Mouse (Mus musculus) mouse trophoblast stem cell (cell line): Measurements from ENCODE around the gene Slc25a5.

Experiments used
- in situ Hi-C, 2 experiments: fragments of 300-500 bp; cut with MseI, MboI; formaldehyde crosslinking; loops; 2 replicates in 1 of 2; 3 replicates in 1 of 2; pipeline ENCODE4 v1.15.1; 2025

Slc25a5 gene

DNA sequence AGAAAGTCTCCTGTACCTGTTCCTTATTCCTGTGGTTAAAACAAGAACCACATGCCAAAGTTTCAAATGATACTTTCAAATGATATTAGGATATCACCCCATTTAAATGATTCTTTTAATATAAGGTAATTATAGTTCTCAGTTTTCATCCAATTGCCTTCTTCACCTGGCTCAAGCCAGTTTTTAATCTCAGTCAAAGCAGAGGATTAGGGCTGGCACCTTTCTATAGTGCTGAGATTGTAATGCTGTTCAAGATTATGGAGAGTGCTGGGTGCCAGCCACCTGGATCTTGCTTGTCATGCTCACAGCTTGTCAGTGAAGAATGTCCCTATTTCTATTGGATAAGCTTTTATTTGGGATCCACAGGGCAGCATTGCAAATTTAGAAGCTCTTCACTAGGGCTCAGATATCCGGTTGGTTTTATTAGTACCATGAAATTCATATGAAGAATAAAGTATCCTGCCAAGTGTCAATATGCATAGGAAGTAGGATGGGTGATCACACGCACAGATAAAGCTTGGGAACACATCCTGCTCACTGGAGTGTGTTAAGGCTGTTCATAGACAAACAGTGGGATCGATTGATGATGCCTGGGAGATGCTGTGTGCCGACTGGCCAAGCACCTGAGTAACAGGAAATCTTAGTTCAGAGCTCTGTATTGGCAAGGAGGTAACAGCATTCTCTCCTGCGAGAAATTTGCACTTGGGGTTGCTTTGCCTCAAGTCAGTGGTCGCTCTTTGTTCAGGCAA is 3.9 kb downstream of the Slc25a5 start:
- in situ Hi-C loops = no loop called here

DNA sequence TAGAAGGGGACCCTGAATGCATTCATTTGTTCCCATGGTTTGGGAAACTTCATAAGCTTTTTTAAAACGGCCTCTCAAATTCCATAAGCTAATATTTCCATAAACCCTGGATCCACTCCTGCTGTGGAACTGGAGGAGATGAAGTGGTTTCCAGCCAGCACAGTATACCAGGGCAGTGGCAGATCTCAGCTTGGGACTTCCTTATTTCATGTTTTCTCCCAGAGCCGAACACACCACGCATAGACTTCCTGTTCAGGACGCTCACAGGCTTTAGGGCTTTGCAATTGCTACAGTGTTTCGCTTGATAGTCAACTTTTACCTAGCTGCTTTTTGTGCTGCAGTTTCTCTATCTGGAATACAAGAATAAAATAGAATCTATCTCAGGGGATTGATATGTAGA is 7.7 kb downstream of the Slc25a5 start:
- in situ Hi-C loops = no loop called here

DNA sequence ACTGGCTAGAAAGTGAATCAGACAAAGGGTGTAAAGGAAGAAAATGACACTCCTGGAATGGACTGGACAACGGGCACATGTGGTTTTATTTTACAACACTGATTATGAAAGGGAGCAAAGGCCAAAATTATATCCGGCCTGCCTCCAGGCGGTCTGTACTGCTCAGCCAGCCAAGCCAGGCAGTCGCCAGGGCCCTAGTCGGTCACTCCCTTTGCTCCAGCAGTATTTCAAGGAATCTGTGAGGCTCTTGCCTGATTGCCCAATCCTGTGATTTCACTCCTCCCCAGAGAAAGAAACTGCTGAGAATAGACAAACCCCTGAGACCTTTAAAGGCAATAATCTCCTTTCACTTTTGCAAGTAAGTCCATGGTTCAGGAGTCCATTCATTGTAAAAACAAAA is 8.7 kb downstream of the Slc25a5 start:
- in situ Hi-C loops = no loop called here

DNA sequence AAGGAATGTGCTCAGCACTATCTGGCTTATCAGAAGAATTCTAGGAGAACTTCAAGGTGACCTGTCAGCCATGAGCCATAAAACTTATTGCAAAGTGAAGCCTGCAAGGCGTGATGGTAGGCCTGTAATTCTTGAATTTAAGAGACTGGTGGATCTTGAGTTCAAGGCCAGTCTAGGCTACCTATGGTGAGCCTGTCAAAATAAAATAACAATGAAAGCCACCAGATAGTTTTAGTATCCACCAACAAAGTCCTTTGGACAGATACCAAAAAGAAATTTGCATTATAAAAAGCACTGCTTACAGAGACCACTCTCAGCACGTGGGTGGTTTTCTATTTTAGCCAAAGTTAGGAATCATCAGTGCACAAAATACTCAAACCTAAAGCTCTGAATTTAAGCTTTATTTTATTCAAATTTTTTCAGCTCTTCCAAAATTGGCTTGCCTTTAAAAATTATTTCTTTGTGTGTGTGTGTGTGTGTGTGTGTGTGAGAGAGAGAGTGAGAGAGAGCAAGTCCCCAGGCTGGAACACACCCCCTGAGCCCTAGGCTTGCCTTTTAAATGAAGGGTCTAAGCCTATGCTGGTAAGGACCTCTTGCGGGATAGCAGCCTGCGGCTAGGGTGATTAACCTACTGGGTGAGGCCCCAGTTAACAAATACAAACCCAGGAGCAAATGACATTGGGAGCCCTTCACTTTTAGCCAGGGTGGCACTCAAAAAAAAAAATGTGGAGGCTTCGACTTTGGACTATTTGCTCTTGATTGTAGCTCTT is 10.2 kb downstream of the Slc25a5 start:
- in situ Hi-C loops = no loop called here

DNA sequence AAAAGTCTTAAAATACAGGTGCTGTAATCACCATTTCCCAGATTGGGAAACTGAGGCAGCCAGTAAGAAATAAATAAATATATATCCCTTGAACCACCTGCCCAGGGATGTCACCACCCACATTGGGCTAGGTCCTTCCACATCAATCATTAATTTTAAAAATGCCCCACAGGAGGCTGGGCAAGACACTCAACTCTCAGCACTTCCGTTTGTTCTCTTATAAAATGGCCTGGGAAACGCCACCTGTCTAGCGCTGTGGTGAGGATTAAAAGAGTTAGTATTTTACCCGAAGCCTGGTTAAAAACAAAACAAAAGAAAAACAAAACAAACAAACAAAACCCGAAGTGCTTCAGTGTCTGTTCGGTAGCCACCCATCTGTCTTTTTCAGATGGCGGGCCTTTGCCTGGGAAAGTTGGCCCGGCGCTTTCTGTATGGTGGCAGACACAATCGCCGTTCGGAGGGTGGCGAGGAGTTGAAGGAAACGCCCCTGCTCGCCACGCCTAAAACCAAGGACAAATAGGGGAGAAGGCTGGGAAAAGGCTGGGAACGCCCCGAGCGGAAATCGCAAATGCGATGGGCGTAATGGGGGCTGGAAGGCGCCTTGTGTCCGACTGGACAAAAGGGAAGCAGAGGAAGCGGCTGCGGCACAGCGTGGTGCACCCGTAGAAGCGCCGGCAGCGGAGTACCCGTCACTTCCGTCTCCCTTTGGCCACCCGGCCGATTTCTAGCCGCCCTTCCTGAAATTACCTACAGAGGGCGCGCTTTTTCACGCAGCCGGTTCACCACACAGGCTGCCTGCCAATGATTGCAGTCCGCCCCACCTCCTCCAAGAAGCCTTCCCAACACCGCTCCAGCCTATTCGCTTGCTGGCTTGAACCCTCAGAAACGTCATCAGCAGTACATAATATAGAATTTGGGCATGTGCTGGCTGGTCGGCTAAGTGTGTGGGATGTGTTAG is 12.2 kb downstream of the Slc25a5 start:
- in situ Hi-C loops = no loop called here

DNA sequence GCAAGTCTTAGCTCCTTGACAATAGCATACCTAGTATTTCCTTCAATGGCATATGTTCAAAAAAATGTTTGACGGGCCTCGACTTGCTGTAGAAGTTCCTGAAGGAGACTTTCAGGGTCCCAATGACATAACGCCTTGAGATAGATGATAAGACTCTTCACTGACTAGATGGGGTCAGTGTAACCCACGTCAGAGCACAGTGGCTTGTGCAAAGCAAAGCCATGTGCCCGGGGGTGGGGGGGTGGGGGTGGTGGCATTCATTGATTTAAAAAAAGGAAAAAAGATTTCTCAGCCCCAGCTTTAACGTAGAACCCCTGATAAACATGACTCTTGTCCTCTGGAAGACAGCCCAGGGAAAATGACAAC is 12.8 kb downstream of the Slc25a5 start:
- in situ Hi-C loops = no loop called here

DNA sequence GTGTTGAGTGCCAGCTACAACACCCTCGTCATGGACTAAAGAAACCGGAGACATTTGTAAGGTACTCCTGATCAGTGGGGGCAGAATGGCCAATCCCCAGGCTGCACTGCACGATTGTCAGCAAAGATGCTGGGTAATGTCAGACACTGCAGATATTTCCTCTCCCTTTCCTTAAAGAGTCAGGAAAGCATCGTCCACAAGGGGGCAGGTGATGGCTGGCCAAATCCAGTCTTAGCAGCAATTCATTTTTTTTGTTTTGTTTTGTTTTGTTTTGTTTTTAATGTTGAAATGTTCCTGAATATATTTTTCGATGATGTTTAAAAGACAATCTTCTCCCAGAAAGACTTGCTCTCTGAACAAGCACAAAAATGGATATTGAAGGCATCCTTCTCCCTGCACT is 15.9 kb downstream of the Slc25a5 start:
- in situ Hi-C loops = no loop called here

DNA sequence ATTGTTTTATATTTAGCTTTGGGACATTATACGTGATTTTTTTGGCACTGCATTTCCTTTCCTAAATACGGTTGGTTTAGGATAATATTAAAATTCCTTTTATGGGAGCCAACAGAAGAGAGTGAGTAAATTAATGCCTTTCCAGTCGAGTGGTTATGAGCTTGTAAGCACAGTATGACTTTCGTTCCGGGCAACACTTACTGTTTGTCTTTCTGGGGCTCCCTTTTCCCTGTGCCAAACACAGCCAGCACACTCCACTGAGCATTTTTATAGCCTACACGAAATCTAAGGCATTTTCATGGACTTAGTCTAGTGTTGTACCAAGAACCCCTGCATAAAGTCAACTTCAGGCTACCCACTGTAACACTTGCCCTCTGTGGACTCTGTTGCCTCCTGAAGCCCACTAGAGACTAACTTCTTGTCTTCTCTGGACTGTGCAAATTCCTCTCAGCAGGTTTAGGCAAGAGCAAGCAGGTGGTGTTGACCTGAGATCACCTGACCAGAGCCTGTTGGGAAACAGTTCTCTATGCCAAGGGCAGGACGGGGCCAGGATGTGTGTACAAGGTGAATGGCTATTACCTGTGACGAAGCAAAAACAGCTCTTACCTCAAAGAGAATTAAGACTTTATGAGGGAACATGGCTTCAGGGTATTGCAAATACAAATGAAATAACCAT is 18.8 kb downstream of the Slc25a5 start:
- in situ Hi-C loops = no loop called here

DNA sequence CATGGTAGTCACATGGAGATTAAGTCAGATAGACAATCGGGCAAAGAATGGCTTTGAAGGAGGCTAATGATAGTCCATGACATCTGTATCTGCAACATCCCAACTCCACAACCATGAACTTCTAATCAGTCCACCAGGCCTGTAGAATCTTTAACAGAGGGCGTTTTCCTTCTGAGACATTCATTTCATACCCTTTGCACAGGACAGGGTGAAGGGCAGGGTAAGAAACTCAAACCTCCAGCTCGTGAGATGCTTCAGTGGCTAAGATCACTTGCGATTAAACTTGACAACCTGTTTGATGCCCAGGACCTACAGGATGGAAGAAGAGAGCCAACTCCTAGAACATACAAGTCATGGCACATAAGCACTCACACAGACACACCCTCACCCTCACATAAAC is 19.6 kb downstream of the Slc25a5 start:
- in situ Hi-C loops = no loop called here

DNA sequence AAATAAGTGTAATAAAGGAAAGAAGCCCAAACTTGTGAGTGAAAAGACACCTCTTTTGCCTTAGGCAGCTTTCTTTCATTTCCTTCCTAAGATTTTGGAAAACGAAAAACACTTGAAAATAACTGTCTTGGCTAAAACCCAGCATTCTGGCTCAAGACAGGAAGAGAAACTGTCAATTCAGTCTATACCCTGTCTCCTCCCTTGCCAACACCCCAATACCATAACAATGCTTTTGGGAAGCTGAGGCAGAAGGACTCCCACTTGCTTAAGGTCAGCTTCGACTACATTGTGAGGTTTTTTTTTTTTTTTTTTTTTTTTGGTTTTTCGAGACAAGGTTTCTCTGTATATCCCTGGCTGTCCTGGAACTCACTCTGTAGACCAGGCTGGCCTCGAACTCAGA is 20.0 kb downstream of the Slc25a5 start:
- in situ Hi-C loops = no loop called here

DNA sequence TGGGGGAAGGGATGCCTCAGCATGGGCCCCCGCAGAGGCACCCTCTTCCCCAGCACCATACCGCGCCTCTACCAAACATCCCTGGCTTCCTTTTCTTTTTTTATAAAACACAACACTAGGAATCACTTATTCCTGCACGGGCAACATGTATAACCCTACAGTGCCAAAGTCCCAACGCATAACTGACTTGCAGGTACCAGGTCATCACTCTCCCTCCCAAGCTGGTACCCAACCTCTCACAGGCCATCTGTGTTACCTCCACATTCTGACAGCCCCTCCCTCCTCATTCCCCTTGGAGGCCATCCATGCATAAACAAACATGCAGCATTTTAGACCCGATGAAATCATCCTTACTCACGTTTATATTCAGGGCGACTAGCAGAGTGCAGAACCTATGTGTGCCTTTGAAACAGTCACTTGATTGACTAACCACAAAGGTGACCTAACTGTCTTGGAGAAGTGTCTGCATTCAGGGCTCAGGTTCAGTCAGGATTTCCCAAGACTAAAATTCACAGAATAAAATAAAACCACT is 21.0 kb downstream of the Slc25a5 start:
- in situ Hi-C loops = no loop called here

DNA sequence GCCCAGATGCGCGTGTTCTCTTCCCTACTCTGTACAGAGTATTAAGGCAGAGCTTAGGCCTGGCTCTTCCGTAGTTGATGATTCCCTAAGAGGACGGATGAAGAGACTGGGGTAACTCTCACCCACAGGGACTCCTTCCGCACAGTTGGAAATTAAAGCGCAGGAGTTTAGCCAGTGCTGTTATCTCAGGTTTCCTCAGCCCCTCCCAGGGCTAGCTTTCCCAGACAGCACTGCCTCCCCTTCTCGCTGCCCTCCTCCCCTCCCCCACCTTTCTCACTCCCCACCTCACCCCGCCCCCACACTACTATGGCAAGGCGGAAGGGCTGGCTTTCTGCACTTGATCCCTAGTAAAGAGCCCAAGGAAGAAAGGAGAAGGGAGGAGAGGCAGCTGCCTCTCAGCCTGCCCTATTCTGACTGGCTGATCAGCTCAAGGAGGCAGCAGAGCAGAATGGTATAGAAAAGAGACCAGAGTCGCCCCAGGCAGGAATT is 21.5 kb downstream of the Slc25a5 start:
- in situ Hi-C loops = no loop called here

DNA sequence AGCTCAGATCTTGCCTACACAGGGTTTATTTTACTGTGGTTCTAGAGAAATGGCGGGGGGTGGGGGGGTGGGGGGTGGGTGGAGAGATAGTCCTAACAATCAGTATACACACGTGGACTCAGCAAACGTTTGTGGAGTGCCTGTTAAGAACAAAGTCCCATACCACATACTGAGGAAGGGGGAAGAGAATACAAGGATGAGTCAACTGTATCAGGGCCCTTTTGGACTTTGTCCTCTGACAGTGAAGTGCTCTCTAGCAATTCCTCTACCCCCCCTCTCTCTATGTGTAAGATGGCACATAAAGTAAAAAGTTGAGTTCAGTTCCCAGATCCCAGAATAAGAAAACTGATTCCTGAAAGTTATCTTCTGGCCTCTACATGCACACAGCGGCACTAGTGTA is 24.1 kb downstream of the Slc25a5 start:
- in situ Hi-C loops = no loop called here

DNA sequence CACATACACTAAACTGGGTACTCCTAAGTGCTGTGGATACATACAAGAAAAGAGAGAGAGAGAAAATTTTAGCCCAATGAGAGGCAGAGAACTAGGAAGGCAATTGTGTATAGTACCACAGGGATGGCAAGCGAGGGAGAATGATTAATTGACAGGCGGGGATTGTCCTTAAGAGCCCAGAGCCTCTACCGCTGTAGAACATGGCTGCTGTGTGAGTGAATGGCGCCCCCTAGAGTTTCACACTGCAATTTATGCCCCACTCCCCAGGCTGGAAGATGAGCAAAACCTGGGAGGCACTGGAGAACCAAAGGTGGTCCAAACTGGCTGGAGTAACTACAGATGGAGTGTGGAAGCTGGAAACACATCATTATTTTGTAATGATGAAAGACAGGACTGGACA is 24.8 kb downstream of the Slc25a5 start:
- in situ Hi-C loops = no loop called here

DNA sequence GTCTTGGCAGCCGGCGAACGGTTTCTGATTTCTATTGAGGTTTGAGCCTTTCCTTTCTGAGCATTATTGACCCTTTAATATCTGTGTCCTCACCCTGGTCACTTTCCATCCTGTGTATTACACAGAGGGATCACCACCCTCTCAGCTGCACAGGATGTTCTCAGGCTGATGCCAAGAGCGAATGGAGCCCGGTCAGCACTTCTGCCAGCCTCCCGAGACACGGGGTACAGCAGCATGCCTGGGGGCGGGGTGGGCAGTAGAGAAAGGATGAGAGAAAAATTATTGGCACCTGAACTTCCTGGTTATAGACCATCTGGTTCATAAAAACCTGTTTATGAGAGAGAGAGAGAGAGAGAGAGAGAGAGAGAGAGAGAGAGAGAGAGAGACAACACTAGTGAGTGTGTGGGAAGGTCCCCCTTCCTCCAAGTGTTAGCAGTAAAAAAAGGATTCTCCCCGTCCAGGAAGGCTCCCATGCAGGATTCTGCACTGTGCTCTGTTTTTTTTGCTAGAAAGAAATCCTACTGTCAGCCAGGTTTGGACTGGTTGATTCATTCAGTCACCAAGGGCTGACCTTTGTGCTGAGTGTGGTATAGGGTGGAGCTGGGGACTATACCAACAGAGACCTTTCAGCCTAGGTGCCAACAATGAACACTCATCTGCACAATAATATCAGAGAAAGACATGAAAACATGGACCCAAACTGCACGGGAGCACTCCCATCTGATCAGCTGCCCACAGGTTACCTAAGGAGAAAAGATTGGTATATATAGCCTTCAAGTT is 28.7 kb downstream of the Slc25a5 start:
- in situ Hi-C loops = no loop called here

DNA sequence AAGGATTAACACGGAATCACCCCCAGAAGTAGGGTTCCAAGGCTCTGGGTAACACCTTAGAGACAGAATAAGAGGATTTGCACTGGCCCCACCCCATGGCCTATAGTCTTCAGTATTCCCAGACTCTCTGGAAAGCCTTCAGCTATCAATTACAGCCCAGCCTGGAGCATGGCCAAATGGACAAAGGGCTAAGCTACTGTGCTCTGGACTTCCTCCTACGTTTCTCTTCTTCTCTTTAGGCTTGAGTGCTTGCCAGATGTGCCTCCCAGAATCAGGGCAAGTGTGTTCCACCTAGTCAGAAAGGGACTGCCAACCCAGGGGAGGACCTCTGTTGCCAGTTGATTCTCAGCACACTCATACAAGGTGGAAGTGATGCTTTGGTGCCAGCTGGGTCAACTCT is 29.6 kb downstream of the Slc25a5 start:
- in situ Hi-C loops = no loop called here

DNA sequence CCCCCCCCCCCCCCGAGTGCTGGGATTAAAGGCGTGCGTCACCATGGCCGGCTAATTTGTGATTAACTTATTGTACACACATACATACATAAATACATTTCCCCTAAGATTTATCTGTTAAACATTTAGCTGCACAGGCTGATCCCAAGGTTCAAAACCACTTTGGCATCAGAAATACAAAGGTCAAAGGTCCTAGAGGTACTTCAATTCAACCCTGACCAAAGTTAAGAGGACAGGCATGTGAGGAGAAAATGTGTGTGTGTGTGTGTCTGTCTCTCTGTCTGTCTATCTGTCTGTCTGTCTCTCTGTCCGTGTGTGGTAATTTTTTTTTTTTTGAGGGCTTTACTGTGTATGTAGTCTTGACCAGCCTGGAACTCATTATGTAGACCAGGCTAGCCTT is 31.4 kb downstream of the Slc25a5 start:
- in situ Hi-C loops = no loop called here

DNA sequence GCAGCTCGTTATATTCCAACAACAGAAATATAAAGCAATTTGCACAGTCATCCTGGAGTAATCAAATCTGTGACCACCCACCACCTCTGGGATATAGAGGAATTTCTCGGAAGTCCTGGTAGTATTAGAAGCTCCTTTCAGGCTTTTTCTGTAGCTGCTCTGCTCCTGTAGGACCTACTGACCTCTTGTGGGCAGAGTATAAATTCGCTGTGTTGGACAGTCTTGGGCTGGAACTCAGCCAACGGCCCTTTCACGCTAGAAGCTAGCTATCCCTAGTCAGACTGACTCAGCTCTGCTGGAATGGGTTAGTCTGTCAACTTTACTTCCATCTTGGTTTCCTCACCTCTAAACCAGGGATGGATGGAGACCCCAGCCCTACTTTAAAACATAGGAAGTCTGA is 34.8 kb downstream of the Slc25a5 start:
- in situ Hi-C loops = no loop called here

DNA sequence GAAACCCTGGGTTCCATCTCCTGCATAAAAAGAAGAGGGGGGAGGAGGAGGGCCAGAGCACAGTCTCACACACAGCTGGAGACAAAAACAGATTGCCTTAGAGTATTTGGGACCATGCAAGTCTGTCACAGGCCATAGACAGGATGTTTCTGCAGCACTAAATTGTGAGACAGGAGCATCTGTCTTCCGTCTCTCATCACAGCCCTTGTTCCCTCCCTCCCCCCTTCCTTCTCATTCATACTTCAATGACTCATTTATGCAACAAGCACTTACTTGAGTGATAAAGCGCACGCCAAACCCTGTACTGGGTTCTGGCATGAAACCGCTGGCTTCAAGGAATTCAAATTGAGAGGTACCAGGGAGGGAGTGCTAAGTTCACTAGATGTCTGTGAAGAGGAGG is 36.2 kb downstream of the Slc25a5 start:
- in situ Hi-C loops = no loop called here

DNA sequence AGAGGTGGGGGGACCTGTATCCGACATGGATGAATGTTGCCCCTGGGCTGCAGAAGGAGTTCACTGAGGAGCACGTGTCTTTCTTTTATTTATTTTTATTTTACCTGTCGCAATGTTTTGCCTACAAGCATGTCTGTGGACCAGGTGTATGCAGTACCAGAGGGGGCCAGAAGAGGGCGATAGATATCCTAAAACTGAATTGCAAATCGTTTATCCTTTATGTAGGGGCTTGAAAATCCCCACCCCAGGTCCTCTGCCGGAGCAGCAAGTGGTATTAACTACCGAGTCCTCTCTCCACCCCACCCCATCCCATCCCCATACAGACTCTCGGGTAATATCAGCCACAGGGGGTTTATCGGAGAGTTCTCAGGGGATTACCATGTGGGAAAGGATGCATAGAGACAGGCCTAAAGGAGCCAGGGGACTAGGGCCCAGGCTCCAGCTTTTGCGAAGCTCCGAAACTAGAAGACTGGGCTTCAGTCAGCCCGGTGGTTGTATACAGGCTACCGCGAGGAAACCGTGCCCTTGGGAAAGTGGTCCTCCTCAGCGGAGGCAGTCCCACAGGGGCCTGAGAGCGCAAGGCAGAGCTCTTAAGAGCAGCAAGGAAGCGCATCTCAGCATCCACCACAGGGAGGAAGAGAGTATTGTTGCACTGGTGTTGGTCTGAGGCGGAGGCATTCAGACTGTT is 38.1 kb downstream of the Slc25a5 start:
- in situ Hi-C loops = no loop called here
